In genomic region chr16:77401185-77401943, GRCm38 (mm10) we compare ENCODE assay signal across 7 mouse cellular contexts.
DNase-seq lines count a peak whose midpoint lies in the region; ATAC-seq and TF ChIP-seq lines count a peak whose summit lies in the region.

No protein-coding gene starts in this region.

- no peak for TF ChIP-seq POLR2A in kidney, adult 2 months (IDR thresholded peaks at IDR 0.05; ENCODE audit: low read depth, low read length)

- H3K9me3 ChIP-seq in embryonic facial prominence, embryonic 13.5 days = no peaks in the 10 kb centered on the region
- H3K9me3 ChIP-seq in hindbrain, embryonic 12.5 days (replicated peaks) = no peaks in the 10 kb centered on the region
- H3K9me3 ChIP-seq in neural tube, embryonic 13.5 days = no peaks in the 10 kb centered on the region

- DNase-seq in kidney, adult 2 months = no peak
- DNase-seq in kidney, postnatal 14 days = no peak
- no peak for DNase-seq in right cerebral cortex, postnatal 10 days (ENCODE audit: low spot score in 2 of 2)
- no peak for DNase-seq in urinary bladder, adult 18-20 months (ENCODE audit: low spot score in 2 of 2)

- H3K9ac ChIP-seq in embryonic facial prominence, embryonic 13.5 days = 0 out of 2 replicates have a peak overlapping the region, but pooled peaks have one; percentile 65
- H3K9ac ChIP-seq in hindbrain, embryonic 12.5 days = peak overlapping the region; percentile 54; the same call in 1 of the 2 replicates
- H3K9ac ChIP-seq in neural tube, embryonic 13.5 days = peak overlapping the region; percentile 75

- no peaks in the 10 kb centered on the region for H3K27me3 ChIP-seq in kidney, adult 2 months (replicated peaks; ENCODE audit: control insufficient read depth, insufficient read depth, low read length)
- no peaks in the 10 kb centered on the region for H3K27me3 ChIP-seq in embryonic facial prominence, embryonic 13.5 days
- H3K27me3 ChIP-seq in hindbrain, embryonic 12.5 days = no peaks in the 10 kb centered on the region
- H3K27me3 ChIP-seq in neural tube, embryonic 13.5 days = no peaks in the 10 kb centered on the region

- H3K27ac ChIP-seq in kidney, adult 2 months (ENCODE audit: insufficient read depth, low read depth, low read length) = peak overlapping the region; percentile 21; the same call in 1 of the 2 replicates
- peak overlapping the region; percentile 66; the same call in 1 of the 2 replicates for H3K27ac ChIP-seq in embryonic facial prominence, embryonic 13.5 days
- H3K27ac ChIP-seq in hindbrain, embryonic 12.5 days = peak overlapping the region; percentile 93
- peak overlapping the region; percentile 98 for H3K27ac ChIP-seq in neural tube, embryonic 13.5 days (replicated peaks)

- TF ChIP-seq CTCF in kidney, adult 2 months (conservative IDR thresholded peaks at IDR 0.05; ENCODE audit: insufficient read depth, insufficient read length, low read depth, low read length) = no peak

- peaks cover 13% of the 10 kb centered on the region; the same call in 1 of the 2 replicates for H3K4me1 ChIP-seq in kidney, adult 2 months (ENCODE audit: control insufficient read depth, insufficient read depth, low read length)
- H3K4me1 ChIP-seq in embryonic facial prominence, embryonic 13.5 days = peaks cover 44% of the 10 kb centered on the region
- H3K4me1 ChIP-seq in hindbrain, embryonic 12.5 days = peaks cover 60% of the 10 kb centered on the region
- H3K4me1 ChIP-seq in neural tube, embryonic 13.5 days (replicated peaks) = peaks cover 75% of the 10 kb centered on the region

- WGBS in kidney, adult 2 months = 79% methylated on average over 4 of the region's 4 CpGs
- 44% methylated on average over 4 of the region's 4 CpGs for WGBS in embryonic facial prominence, embryonic 13.5 days
- 21% methylated on average over 4 of the region's 4 CpGs for WGBS in hindbrain, embryonic 12.5 days
- 16% methylated on average over 4 of the region's 4 CpGs for WGBS in neural tube, embryonic 13.5 days

- no peak for ATAC-seq in embryonic facial prominence, embryonic 13.5 days (ENCODE audit: insufficient number of reproducible peaks, insufficient read depth, low FRiP score, low TSS enrichment, low read depth)
- ATAC-seq in hindbrain, embryonic 12.5 days (ENCODE audit: low FRiP score) = no peak
- ATAC-seq in neural tube, embryonic 13.5 days (ENCODE audit: low read depth) = no peak

- H3K4me2 ChIP-seq in embryonic facial prominence, embryonic 13.5 days = peak overlapping the region; percentile 60
- H3K4me2 ChIP-seq in hindbrain, embryonic 12.5 days (replicated peaks) = peak overlapping the region; percentile 51
- peak overlapping the region; percentile 68 for H3K4me2 ChIP-seq in neural tube, embryonic 13.5 days

- H3K36me3 ChIP-seq in kidney, adult 2 months (ENCODE audit: control insufficient read depth, insufficient read depth, low read length) = no peaks in the 10 kb centered on the region
- peaks cover 3% of the 10 kb centered on the region; the same call in 1 of the 2 replicates for H3K36me3 ChIP-seq in embryonic facial prominence, embryonic 13.5 days
- no peaks in the 10 kb centered on the region for H3K36me3 ChIP-seq in hindbrain, embryonic 12.5 days
- H3K36me3 ChIP-seq in neural tube, embryonic 13.5 days = 0 out of 2 replicates have a peak, but pooled peaks cover 4% of the 10 kb centered on the region

- H3K4me3 ChIP-seq in kidney, adult 2 months (ENCODE audit: insufficient read depth, low read depth, low read length) = no peak overlapping the region
- no peak overlapping the region for H3K4me3 ChIP-seq in embryonic facial prominence, embryonic 13.5 days
- H3K4me3 ChIP-seq in hindbrain, embryonic 12.5 days = peak overlapping the region; percentile 26; the same call in 1 of the 2 replicates
- peak overlapping the region; percentile 35; the same call in 1 of the 2 replicates for H3K4me3 ChIP-seq in neural tube, embryonic 13.5 days

Comparison
In these comparisons a context has a peak if more than half of its experiments do, and no peak if none do; other contexts are left out.
1. H3K27ac ChIP-seq: peak in every context shown above with its lines; median percentile 98 in neural tube, embryonic 13.5 days; 93 in hindbrain, embryonic 12.5 days; 66 in embryonic facial prominence, embryonic 13.5 days; 21 in kidney, adult 2 months.
2. H3K4me3 ChIP-seq: peak in hindbrain, embryonic 12.5 days (single experiment) and neural tube, embryonic 13.5 days (single experiment); none in kidney, adult 2 months (single experiment) and embryonic facial prominence, embryonic 13.5 days (single experiment).
3. Peak in every context shown above with its lines, with median percentiles within 50 percentile points of each other: H3K4me2 ChIP-seq and H3K9ac ChIP-seq.